Mouse (Mus musculus): ENCODE results near the gene Trnt1.

- TF ChIP-seq CTCF (IDR thresholded peaks at IDR 0.05; ENCODE audit: control insufficient read depth, insufficient read depth, low read length) (no peak), POLR2A (IDR thresholded peaks at IDR 0.05; ENCODE audit: borderline replicate concordance, control insufficient read depth, low read depth, low read length) (no peak)
These were observed 40.2 kb downstream of the Trnt1 start for GRCm38 (mm10) chr6:106809161-106809560.

All from bone marrow, adult 2 months (tissue).